Mouse (Mus musculus) heart, adult 18-20 months (tissue): Measurements from ENCODE around the gene Olfr190. TPM values are rescaled to one million over a fixed set of nuclear protein-coding genes. Genes with fewer than 3 reads are reported as not detected.
"Not testable (repeated sequence)": the region's sequence is repeated elsewhere in the genome, so short reads cannot be mapped to it uniquely, and the experiment has no call there.

Experiments used
- DNase-seq, 2 experiments: peaks; one replicate each; pipeline ENCODE4 v3.0.0; 2021 to 2022; ENCODE audit warnings: mixed read lengths in 1 of 2
- long read RNA-seq, 2 experiments: library from polyadenylated mRNA; stranded (forward); transcript quantifications; one replicate each; pipeline ENCODE4 v2.0.0; 2021
- total RNA-seq, 2 experiments: library from RNA; stranded (reverse); gene quantifications; 2 replicates each; pipeline ENCODE4 v1.2.3; 2021

The Olfr190 gene
- not detected for total RNA-seq
- long read RNA-seq, experiment 1, result 0 reads
- long read RNA-seq, experiment 2, result 0 reads

DNA sequence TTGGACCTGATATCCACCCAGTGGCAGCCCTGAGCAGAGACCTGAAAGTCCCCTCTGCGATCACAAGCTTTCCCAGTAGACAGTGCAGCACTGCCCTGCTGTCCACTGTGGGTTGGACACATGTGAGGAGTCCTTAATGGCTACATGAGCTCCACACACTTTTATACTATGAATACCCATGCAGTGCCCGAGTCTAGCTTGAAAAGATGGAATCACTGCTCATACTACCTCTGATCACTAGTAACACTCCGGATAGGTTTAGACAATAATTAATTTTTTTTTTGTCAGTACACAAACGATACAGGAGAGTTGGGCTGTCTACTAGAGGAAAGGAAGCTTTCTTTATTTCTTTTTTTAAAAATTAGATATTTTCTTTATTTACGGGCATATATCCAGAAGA lies at the start of gene Olfr190:
TSS of gene Olfr190 (minus strand) at position 101 of the 400 bp plus-strand sequence.
- no peak for DNase-seq

GRCm38 (mm10) chr16:59120969-59121368 lies 43.2 kb upstream of the Olfr190 start, which contains the start of gene Olfr194:
TSS of gene Olfr194 (minus strand) at chr16:59121069.
- no peak for DNase-seq

DNA sequence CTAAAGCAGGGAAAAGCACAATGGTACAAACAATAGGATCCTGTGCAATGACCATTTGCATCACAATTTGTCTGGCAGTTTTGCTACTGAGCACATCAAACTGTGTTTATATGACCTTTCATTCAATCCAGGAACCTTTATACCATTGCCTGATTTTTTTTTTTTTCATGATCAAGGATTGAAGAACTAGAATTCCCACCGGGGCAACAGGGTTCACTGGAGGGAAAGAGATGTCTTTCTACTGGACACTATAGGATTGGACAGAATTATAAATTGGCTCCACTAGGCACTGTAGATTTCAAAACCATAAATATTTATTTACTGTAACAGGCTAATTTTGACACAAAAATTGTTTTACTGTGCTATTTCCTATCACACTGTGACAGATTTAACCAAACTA lies 34.0 kb upstream of the Olfr190 start, which contains the start of gene Olfr193:
TSS of gene Olfr193 (minus strand) at position 101 of the 400 bp plus-strand sequence.
- DNase-seq, result no peak

- not testable (repeated sequence) for DNase-seq
These were observed 30.7 kb upstream of the Olfr190 start for GRCm38 (mm10) chr16:59108522-59108921.

DNA sequence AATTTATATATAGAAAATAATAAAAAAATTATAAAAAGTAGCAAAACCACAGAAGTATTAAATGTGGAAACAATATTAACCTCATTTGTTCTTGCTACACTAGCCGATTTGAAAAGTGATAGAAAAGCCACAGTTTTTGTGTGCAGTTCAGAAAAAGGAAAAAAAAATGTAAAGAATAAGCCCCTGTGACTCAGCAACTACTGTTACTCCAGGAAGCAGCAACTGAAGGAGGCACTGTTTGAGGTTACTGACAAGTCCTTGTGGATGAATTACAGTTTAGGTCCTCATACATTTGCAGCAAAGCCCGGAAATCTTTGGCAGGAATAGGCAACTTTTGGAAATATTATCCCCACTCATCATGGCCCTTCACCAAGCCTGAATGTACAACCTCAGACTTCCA lies 27.5 kb upstream of the Olfr190 start:
- no peak for DNase-seq

GRCm38 (mm10) chr16:59089722-59090121 lies 11.9 kb upstream of the Olfr190 start, which contains the start of gene Olfr191:
TSS of gene Olfr191 (minus strand) at chr16:59089822.
- not testable (repeated sequence) for DNase-seq

- DNase-seq, result not testable (repeated sequence)
These were observed 3.3 kb upstream of the Olfr190 start for GRCm38 (mm10) chr16:59081113-59081512.

GRCm38 (mm10) chr16:59073520-59073919 lies 4.3 kb downstream of the Olfr190 start:
- no peak for DNase-seq

GRCm38 (mm10) chr16:59071755-59072154 lies 6.0 kb downstream of the Olfr190 start:
- no peak for DNase-seq

- DNase-seq, result not testable (repeated sequence)
These were observed 15.4 kb downstream of the Olfr190 start for GRCm38 (mm10) chr16:59062411-59062810.

DNA sequence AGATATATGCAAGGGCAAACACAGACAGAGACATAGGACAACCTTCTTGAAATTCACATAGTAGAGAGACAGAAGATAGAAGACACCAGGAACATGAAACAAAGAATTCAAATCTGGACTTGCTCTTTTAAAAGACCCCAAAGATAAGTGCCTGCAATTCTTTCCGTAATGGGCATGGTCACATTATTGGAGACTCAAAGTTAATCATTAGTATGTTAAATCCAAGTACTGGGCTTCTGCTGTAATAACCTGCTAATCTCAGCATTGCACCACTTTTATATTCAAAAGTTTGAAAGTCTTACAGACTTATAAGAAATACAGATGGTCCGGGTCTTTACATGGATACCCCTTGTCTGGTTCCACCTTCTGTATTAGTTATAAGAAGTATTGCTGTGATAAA lies 28.5 kb downstream of the Olfr190 start:
- DNase-seq, result not testable (repeated sequence)

GRCm38 (mm10) chr16:59048860-59049259 lies 28.9 kb downstream of the Olfr190 start:
- no peak for DNase-seq

- no peak for DNase-seq
These were observed 30.2 kb downstream of the Olfr190 start for GRCm38 (mm10) chr16:59047579-59047978.

GRCm38 (mm10) chr16:59045835-59046234 lies 32.0 kb downstream of the Olfr190 start:
- DNase-seq, result no peak

DNA sequence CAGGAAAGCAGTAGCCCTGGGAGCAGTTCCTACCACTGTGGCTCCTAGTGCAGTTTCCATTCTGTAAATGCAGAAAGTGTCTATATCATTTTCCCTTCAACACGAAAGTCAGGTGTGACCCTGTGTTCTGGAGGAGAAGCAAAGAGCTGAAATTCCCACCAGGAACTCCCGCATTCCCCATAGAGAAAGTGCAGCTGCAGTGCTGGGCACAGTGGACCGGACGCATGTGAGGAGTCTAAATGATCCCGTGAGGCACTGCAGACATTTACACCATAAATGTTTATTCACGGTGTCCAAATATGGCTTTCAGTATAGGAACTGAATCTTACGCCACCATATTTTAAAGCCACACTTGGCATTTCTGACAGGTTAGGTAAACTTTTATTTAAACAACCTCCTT lies 38.1 kb downstream of the Olfr190 start, which contains the start of gene Olfr187:
TSS of gene Olfr187 (minus strand) at position 58 of the 400 bp plus-strand sequence.
- no peak for DNase-seq

- no peak for DNase-seq
These were observed 47.6 kb downstream of the Olfr190 start, which contains the start of gene Olfr186 for GRCm38 (mm10) chr16:59030191-59030590. TSS of gene Olfr186 (minus strand) at chr16:59030291.

Other genes with a start within 250 kb of the Olfr190 start
- not detected for gene Olfr177, start 203.2 kb downstream of the Olfr190 start, total RNA-seq
- not detected for gene Olfr178, start 185.9 kb downstream of the Olfr190 start, total RNA-seq
- not detected for gene Olfr181, start 149.2 kb downstream of the Olfr190 start, total RNA-seq
- not detected for gene Olfr180, start 148.6 kb downstream of the Olfr190 start, total RNA-seq
- gene Olfr183, start 82.6 kb downstream of the Olfr190 start, total RNA-seq, result not detected
- gene Olfr186, start 47.7 kb downstream of the Olfr190 start, total RNA-seq, result not detected
- not detected for gene Olfr187, start 38.2 kb downstream of the Olfr190 start, total RNA-seq
- gene Olfr191, start 11.8 kb upstream of the Olfr190 start, total RNA-seq, result not detected
- not detected for gene Olfr193, start 33.9 kb upstream of the Olfr190 start, total RNA-seq
- gene Olfr194, start 43.1 kb upstream of the Olfr190 start, total RNA-seq, result not detected
- not detected for gene Olfr195, start 69.0 kb upstream of the Olfr190 start, total RNA-seq
- not detected for gene Olfr196, start 92.4 kb upstream of the Olfr190 start, total RNA-seq
- not detected for gene Olfr198, start 125.5 kb upstream of the Olfr190 start, total RNA-seq
- gene Olfr199, start 141.8 kb upstream of the Olfr190 start, total RNA-seq, result not detected
- gene Olfr201, start 194.6 kb upstream of the Olfr190 start, total RNA-seq, result not detected
- gene Olfr202, start 208.8 kb upstream of the Olfr190 start, total RNA-seq, result not detected
- gene Olfr203, start 220.9 kb upstream of the Olfr190 start, total RNA-seq, result not detected
- not detected for gene Olfr204, start 240.2 kb upstream of the Olfr190 start, total RNA-seq